Mouse (Mus musculus): ENCODE results near the gene Grin2a.

DNA sequence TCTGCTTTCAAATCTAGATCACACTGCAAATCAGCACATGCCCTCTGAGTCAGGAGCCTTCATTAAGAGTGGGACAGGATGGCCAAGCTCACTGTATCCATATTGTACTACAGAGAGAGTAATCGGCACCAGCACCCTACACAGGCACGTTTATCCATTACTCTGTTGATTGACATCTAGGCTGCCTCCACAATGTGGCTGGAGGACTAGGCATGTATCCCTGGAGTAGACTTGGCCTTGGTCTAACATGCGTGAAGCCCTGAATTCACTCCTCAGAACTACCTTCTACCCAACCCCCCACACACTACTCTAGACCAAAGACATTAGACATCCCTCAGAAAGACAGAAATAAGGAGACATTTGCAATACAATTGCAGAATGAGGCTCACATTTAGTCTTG, 227.4 kb downstream of the Grin2a start:
- TF ChIP-seq CTCF (IDR thresholded peaks at IDR 0.05; ENCODE audit: extremely low read depth, insufficient read depth, insufficient read length, insufficient replicate concordance) (no peak), POLR2A (IDR thresholded peaks at IDR 0.05; ENCODE audit: low read depth, low read length) (no peak)
